Mouse (Mus musculus): Measurements from ENCODE around the gene Smoc1.

- TF ChIP-seq CTCF (IDR thresholded peaks at IDR 0.05; ENCODE audit: insufficient read depth, low read length): no peak
- TF ChIP-seq POLR2A (IDR thresholded peaks at IDR 0.05; ENCODE audit: borderline replicate concordance, extremely low read depth, low read depth, low read length): no peak
Measured at GRCm38 (mm10) chr12:81092641-81093040, 66.0 kb downstream of the Smoc1 start.
